Mouse (Mus musculus) kidney, adult 2 months (tissue): ENCODE data around the gene Snx18. TPM values are rescaled to one million over a fixed set of nuclear protein-coding genes. Genes with fewer than 3 reads are reported as not detected.

Experiments used
- DNase-seq: peaks from one replicate; pipeline ENCODE4 v3.0.0; 2021
- H3K27ac ChIP-seq: fragments of 200-500 bp; 2 replicates; pipeline ENCODE4 v1.5.1; 2012; ENCODE audit warnings: low read depth, low read length, control low read depth, inconsistent platforms; ENCODE audit not compliant: insufficient read depth
- H3K27me3 ChIP-seq: fragments of 200-500 bp; replicated peaks from 2 replicates; pipeline ENCODE4 v1.6.1; 2012; ENCODE audit warnings: mild to moderate bottlenecking, moderate library complexity, low read length, inconsistent platforms; ENCODE audit not compliant: control insufficient read depth, insufficient read depth
- H3K36me3 ChIP-seq: fragments of 200-500 bp; 2 replicates; pipeline ENCODE4 v1.6.1; 2012; ENCODE audit warnings: mild to moderate bottlenecking, moderate library complexity, low read length, inconsistent platforms; ENCODE audit not compliant: control insufficient read depth, insufficient read depth
- H3K4me1 ChIP-seq: fragments of 200-500 bp; 2 replicates; pipeline ENCODE4 v1.6.1; 2011; ENCODE audit warnings: low read length; ENCODE audit not compliant: control insufficient read depth, insufficient read depth
- H3K4me3 ChIP-seq: fragments of 200-500 bp; 2 replicates; pipeline ENCODE4 v1.5.1; 2011; ENCODE audit warnings: mild to moderate bottlenecking, low read depth, low read length, control low read depth; ENCODE audit not compliant: insufficient read depth
- CTCF ChIP-seq: fragments of 200-500 bp; conservative IDR thresholded peaks from 2 replicates; pipeline ENCODE4 v1.5.1; 2011; ENCODE audit warnings: low read depth, mild to moderate bottlenecking, control low read depth, low read length, moderate library complexity, mixed read lengths; ENCODE audit not compliant: insufficient read depth, insufficient read length
- POLR2A ChIP-seq: fragments of 200-500 bp; IDR thresholded peaks from one replicate; pipeline ENCODE4 v1.6.1; 2011; ENCODE audit warnings: low read depth, low read length, control low read depth
- WGBS: fragments of 180-500 bp; shearing (Covaris S2); methylation state at CpG from one replicate; pipeline ENCODE4 v1.1.7; 2018; 5-methylcytosine and 5-hydroxymethylcytosine counted together
- polyA plus RNA-seq: library from polyadenylated mRNA; depleted of rRNA; stranded (reverse); fragments of >200 nt; gene quantifications from 2 replicates; pipeline ENCODE4 v1.2.3, GENCODE M21; 2012

The Snx18 gene
- polyA plus RNA-seq, 1 experiment, result 22.1 TPM

DNA sequence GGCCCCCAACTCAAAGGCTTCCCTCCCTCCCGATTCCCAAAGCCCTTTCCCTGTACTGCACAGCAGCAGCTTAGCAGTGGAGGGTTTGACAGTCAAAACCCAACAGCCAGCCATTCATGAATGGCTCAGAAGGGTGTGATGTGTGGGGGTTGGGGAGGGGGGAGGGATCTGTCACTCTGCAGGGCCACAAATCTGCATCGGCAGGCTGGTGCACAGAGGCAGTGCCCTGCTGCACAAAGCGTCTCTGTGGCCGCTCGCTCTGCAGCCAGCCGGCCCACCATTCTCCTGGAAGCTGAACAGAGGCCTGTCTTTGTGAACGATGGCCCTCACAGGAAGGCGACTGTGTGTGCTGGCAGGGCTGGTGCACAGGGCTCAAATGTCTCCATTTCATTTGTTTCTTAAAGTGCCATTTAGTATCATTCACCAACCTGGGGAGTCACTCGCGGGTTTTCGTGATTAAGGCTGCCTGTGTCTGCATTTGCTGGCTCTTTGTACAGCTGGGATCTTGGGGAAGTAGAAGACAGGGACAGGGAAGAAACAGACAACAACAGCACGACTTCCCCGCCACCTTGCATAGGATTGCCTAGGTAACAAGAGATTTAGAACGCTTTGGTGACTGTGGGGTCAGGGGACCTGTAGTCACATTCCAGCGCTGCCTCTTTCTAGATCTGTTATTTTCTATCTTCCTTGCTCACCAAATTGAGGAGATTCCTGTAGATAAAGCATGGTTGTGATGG lies 31.0 kb downstream of the Snx18 start:
- H3K27me3 ChIP-seq, result no peaks in the 10 kb centered on the region
- no peaks in the 10 kb centered on the region for H3K36me3 ChIP-seq
- TF ChIP-seq CTCF (no peak), POLR2A (no peak)
- no peak overlapping the region for H3K27ac ChIP-seq
- H3K4me3 ChIP-seq, result no peak overlapping the region
- WGBS, result 57% methylated on average over 15 of the region's 15 CpGs
- H3K4me1 ChIP-seq, result peaks cover 7% of the 10 kb centered on the region
- no peak for DNase-seq

DNA sequence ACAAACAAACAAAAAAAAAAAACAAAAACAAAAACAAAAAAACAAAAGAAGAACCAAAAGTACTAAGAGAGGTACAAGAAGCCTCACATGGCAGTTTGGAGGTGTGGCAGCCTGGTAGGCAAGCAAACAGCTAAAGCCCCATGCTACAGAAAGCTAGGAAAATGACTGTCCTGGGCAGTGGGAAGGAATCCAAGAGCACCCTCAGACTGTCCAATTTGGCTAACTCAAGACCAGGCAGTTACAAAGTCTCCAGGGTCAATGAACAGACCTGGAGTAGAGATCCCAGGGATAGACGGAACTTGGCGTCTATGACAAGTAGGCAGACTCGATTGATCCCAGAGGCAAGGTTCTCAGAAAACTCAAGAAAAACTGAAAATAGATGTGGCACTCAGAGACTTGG lies 32.8 kb downstream of the Snx18 start:
- no peaks in the 10 kb centered on the region for H3K27me3 ChIP-seq
- no peak overlapping the region for H3K4me3 ChIP-seq
- peak; percentile 87 for DNase-seq
- peaks cover 9% of the 10 kb centered on the region for H3K4me1 ChIP-seq
- H3K36me3 ChIP-seq, result no peaks in the 10 kb centered on the region
- WGBS, result 67% methylated on average over 3 of the region's 3 CpGs
- TF ChIP-seq POLR2A (no peak), CTCF (no peak)
- H3K27ac ChIP-seq, result no peak overlapping the region

DNA sequence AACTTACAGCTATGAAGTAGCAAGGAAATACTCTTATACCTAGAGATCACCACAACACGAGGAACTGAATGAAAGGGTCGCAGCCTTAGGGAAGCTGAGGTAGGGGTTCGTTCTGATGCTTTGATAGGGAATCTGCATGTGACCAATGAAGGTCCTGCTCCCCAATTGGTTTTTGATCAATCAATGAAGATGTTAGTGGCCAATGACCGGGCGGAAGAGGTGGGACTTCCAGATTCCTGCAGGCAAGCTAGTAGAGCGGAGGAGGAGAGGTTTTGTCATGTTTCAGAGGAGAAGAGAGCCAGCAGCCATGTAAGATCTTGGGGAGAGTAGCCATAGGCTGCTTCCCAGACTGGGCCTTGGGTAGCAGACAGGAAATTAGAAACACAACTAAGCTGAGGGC lies 33.9 kb downstream of the Snx18 start:
- no peak for TF ChIP-seq POLR2A
- TF ChIP-seq CTCF, result no peak
- Histone ChIP-seq H3K27me3 (no peaks in the 10 kb centered on the region), H3K27ac (no peak overlapping the region), H3K4me1 (peaks cover 15% of the 10 kb centered on the region), H3K36me3 (no peaks in the 10 kb centered on the region), H3K4me3 (no peak overlapping the region)
- WGBS, result 94% methylated on average over 6 of the region's 6 CpGs
- DNase-seq, result no peak

DNA sequence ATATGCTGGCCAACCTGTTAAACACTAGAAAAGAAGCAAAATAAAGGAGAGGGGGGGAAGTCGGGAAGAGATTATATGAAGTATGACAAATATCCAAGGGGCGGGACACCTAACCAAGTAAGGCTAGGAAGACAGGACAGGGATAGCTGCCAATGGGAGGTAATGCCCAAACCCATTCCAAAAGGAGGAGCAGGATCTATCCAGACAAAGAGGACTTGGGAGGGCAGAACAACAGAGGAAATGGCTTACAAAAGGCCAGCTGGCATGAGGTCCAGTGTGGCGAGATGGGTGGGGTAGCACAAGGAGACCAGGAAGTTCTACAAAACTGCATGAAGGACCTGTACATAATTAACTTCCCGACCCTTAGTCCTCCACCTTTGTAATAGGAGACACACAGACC lies 34.8 kb downstream of the Snx18 start:
- WGBS, result 51% methylated on average over 4 of the region's 4 CpGs

DNA sequence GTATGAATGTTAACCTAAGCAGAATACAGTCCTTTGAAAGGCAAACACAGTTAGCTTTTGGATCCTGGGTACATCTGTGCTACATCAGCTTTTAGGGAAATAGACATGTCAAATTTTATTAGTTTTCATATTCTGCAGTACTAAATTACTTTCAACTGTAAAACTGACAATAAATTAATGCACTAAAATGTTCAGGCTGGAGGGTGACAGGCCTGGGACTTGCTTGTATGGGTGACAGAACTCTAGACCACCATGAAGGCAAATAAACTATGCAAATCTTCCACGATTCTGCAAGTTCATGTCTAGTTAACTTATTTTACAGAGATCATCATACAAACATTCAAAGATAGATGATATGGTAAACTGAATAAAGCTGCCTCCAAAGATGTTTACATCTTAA lies 36.3 kb downstream of the Snx18 start:
- no peak for DNase-seq
- 57% methylated on average over 1 of the region's 1 CpGs for WGBS
- no peak overlapping the region for H3K27ac ChIP-seq
- TF ChIP-seq CTCF (no peak), POLR2A (no peak)
- no peaks in the 10 kb centered on the region for H3K36me3 ChIP-seq
- H3K4me1 ChIP-seq, result peaks cover 15% of the 10 kb centered on the region
- H3K4me3 ChIP-seq, result no peak overlapping the region
- no peaks in the 10 kb centered on the region for H3K27me3 ChIP-seq

More for the DNA sequence above, 34.8 kb downstream of the Snx18 start:
- peak; percentile 56 for DNase-seq
- TF ChIP-seq POLR2A (no peak), CTCF (no peak)
- Histone ChIP-seq H3K27me3 (no peaks in the 10 kb centered on the region), H3K4me1 (peaks cover 15% of the 10 kb centered on the region), H3K4me3 (no peak overlapping the region), H3K36me3 (no peaks in the 10 kb centered on the region), H3K27ac (no peak overlapping the region)

DNA sequence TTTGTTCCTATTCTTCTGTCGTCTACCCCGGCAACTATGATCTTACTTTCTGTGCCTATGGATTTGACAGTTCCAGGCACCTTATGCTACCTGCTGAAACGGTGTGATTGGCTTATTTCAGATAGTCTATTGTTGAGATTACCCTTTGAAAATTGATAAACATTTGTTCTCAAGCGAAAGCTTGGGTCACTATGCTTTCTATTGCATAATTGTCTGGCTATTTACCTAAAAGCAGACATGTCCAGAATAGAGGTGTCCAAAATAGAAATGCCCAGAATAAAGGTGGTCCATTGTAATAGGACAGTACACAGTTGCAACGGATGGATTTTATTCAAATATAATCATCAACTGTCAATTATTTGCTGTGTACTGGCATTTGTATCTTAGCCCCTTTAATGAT lies 36.9 kb downstream of the Snx18 start:
- no peak for TF ChIP-seq CTCF
- no peak for TF ChIP-seq POLR2A
- peaks cover 15% of the 10 kb centered on the region for H3K4me1 ChIP-seq
- no peaks in the 10 kb centered on the region for H3K36me3 ChIP-seq
- no peak for DNase-seq
- H3K4me3 ChIP-seq, result no peak overlapping the region
- WGBS, result 84% methylated on average over 5 of the region's 5 CpGs
- no peaks in the 10 kb centered on the region for H3K27me3 ChIP-seq
- peak overlapping the region; percentile 58; the same call in 1 of the 2 replicates for H3K27ac ChIP-seq

DNA sequence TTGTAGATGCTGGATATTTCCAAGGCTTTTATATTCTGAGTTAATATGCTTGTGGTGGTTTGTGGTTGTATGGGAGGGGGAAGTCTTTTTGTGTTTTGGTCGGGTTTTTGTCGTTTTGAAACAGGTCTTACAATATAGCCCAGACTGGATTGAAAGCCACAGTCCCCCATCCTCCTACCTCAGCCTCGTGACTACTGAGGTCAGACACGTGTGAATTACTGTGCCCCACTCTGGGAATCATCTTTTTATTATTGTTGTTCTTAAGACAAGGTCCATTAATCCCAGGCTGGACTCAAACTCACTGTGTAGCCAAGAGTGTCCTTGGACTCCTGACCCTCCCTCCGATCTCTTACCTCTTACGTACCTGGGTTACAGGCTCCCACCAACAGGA lies 38.0 kb downstream of the Snx18 start:
- TF ChIP-seq POLR2A (no peak), CTCF (no peak)
- Histone ChIP-seq H3K4me3 (no peak overlapping the region), H3K36me3 (no peaks in the 10 kb centered on the region), H3K4me1 (peaks cover 15% of the 10 kb centered on the region), H3K27ac (peak overlapping the region; percentile 90), H3K27me3 (no peaks in the 10 kb centered on the region)
- peak; percentile 87 for DNase-seq
- WGBS, result 21% methylated on average over 6 of the region's 6 CpGs
